Mouse (Mus musculus) spleen, postnatal 4 days (tissue): ENCODE measurements around the gene Susd6.

Source experiments
- DNase-seq, 2 experiments: peaks; one replicate each; pipeline ENCODE4 v3.0.0; 2022; ENCODE audit warnings: low spot score in 2 of 2

The Susd6 gene

GRCm38 (mm10) chr12:80837614-80838013, 47.3 kb downstream of the Susd6 start:
- no peak for DNase-seq

DNA sequence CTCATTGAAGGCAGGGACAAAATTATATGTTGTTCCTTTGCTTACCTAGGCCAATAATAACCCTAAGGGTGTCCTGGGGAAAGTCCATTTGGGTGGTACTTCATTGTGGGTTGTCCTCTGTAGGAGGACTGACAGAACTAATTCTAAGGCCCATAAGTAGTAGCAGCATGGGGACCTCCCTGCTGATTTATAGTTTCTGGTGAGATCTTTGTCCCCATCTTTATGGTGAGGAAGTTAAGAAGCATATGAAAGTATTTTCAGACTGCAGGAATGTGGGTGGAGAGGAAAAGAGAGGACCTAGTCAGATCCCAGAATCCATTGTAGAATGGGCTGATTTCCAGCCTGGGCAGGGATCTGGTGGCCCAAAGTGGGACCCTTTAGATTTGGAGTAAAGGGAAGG, 48.0 kb downstream of the Susd6 start:
- no peak for DNase-seq

DNA sequence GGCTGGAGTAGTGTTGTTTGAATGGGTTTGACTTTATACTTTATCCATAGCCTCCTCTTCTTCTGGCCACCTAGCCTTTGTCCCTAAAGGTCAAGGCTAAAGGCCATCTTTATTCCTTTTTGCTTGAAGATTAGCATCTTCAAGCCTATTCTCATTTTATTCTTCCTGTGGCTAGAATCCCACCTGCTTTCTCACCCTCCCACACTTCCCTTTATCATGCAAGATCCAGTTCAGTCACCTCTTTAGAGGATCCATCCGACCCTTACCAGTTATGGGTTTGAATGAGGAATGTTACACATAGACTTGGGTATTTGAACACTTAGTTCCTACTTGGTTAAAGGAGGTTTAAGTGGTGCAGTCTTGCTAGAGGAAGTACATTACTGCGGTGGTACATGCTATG, 48.5 kb downstream of the Susd6 start:
- DNase-seq: no peak

DNA sequence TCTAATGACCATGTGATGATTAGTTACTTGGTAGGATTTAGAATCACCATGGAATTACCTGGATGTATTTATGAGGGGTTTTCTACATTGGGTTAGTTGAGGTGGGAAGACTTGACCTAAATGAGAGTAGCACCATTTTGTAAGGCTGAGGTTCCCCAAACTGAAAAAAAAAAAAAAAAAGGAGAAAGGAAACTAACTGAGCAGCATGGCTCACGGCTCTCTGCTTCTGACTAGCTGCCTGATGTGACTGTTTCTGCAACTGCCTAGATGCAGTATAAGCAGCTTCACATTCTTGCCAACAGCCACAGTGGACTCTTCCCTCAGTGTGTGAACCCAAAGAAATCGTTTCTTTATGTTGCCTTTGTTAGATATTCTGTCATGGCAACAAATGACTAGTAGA, 49.3 kb downstream of the Susd6 start:
- DNase-seq: no peak

GRCm38 (mm10) chr12:80841618-80842017, 51.3 kb downstream of the Susd6 start:
- DNase-seq: no peak

GRCm38 (mm10) chr12:80842609-80843008, 52.3 kb downstream of the Susd6 start:
- DNase-seq: no peak

DNA sequence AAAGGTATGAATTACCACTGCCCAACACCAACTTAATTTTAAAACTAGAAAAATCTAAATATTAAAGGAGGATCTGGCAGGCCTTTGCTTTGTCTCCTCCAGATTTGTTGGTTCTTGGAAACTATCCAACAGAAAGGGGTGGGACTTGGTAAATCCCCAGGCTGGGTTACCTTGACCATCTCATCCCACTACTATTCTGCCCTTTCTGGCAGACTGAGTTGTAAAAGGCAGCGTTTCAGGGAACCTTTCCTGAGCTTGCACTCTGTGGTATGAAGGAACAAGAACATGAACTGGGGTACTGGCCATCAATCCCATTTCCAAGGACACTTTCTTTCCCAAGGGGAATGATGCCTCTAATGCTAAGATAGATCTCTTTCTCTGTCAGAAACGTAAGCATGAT, 52.9 kb downstream of the Susd6 start:
- DNase-seq: no peak

- DNase-seq: no peak
These were observed 53.5 kb downstream of the Susd6 start for GRCm38 (mm10) chr12:80843651-80844444.

GRCm38 (mm10) chr12:80845901-80846300, 55.6 kb downstream of the Susd6 start:
- DNase-seq: no peak

DNA sequence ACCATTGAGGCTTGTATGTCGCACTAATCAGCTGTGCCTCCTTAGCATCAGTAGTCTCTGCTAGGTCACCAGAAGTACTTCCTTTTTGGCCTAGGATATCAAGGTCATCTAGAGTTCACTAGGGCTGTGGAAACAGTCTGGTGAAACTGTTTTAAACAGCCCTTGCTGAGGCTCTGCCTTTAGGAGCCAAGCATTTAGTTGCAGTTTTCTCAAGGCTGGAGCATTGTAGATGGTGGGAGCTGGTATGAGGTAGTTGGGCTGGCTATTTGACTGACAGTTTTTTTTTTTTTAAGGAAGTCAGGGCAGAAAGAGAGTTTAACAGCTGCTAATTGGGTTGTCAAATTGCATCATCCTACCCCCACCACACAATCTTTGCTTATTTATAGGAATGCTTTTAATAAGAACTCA, 56.6 kb downstream of the Susd6 start:
- no peak for DNase-seq

DNA sequence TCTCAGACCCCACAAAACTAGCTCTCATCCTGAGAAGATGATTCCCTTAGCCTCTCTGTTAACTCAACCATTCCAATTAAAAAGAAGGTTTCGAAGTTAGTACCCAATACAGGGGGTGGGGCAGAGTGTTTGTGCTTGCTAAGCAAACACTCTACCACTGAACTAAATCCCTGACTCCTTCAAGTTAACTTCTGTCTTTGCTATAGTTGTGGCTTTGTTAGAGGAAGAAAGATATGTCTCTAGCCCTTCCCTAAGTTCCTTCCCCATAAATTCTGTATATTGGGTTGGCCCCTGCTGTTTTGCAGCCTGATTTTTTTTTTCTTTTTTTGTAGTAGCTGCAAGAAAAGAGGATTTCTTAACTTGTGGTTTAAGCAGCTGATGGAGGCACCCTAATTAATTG, 61.7 kb downstream of the Susd6 start:
- DNase-seq: no peak

DNA sequence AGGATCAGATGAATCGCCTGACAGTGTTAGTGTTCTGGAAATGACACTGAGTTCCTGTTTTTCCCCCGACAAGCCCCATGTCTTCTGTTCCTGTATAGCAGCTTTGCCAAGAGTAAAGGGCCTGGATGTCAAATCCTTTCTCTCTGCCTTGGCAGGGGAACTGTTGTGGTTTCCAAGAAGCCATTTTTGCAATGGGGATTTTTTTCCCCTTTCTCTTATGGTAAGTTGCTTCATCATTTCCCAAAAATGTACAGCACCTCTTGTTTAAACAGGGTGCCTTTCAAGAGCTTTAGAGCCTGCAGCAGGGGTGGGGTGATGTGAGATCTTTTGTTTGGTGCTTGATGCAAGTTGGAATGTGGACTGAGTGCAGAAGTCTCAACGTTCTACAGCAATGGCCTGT, 63.4 kb downstream of the Susd6 start:
- DNase-seq: no peak

GRCm38 (mm10) chr12:80854671-80855070, 64.4 kb downstream of the Susd6 start:
- DNase-seq: no peak

GRCm38 (mm10) chr12:80855100-80855499, 64.8 kb downstream of the Susd6 start:
- no peak for DNase-seq

DNA sequence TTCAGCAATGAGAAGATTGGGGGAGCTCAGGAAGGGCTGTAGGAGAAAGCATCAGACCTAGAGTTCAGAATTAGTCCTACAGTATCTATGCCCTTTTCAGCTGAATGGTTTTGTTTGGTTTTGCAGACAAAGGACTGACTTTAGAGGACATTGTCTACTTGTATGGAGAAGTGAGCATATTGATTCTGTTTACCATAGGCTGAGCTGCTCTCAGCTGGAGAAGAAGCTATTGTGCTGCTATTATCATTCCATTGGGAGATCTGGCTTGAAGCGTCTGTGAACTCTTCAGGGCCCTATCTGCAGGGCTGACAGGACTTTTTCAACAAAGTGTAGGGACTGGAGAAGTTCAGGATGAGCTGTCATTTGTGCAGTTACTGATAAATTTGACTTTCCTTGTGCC, 65.3 kb downstream of the Susd6 start:
- no peak for DNase-seq

DNA sequence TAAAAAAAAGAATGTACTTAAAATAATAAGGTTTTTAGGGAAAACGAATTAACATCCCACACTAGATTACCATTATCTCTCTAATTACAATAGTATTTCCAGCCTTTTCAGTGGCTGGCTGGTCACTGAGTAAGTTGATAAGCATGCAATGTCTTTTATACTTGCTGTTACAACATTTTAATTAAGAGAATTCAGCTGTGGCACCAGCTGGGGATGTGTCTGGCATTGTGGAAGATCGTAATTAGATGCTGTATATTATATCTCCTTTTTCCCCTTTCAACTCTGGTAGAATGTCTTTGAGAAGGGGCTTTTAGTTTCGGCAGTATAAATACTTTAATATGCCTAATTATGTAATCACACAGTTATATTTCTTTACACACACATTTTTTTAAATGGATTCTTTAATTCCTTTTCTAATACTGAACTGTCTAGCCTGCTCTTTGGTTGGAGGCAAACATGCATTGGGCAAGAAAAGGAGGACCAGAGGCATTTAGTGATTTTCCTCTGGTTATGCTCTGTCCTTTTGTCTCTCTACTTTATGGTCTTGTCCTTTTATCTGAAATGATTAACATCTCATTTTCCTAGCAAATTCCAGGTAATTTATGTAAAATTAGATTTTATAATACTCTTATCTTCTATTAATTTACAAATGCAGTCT, 67.5 kb downstream of the Susd6 start:
- no peak for DNase-seq

GRCm38 (mm10) chr12:80858307-80858706, 68.0 kb downstream of the Susd6 start:
- no peak for DNase-seq

DNA sequence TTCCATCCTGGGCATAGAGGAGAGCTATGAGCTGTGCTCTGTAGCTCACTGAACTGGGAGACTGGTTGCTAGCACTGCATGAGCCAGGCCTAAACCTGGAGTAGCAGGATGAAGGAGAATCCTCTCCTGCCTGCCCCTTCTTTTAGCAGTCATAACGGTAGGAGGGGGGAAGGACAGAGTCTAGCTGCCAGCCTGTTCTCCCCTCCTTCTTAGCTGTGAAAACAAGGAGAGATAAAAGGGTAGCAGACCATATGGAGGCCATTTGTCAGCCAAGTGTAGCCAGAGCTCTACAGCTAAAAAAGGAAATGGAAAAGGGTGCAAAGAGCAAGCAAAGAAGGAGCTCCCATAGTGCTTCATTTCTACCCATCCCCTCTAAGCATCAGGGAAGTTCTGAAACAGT, 71.6 kb downstream of the Susd6 start:
- no peak for DNase-seq

- DNase-seq: no peak
These were observed 73.1 kb downstream of the Susd6 start for GRCm38 (mm10) chr12:80863370-80863769.

DNA sequence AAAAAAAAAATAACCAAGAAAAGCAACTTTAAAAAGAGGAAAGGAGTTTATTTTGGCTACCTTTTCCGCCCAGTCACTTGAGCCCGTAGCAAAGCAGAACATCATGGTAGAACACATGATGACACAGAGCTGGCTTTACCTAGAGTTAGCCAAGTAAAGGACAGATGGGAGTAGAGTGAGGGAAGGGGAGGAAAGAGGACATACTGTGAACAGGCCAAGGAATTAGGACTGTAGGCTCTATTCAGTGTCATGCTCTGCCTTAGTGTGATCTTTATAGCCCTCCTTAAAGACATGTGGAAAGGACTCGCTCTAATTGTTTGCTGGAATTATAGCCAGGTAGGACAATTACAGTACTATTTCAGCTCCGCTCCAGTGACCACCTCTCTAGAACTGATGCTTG, 74.9 kb downstream of the Susd6 start:
- no peak for DNase-seq

DNA sequence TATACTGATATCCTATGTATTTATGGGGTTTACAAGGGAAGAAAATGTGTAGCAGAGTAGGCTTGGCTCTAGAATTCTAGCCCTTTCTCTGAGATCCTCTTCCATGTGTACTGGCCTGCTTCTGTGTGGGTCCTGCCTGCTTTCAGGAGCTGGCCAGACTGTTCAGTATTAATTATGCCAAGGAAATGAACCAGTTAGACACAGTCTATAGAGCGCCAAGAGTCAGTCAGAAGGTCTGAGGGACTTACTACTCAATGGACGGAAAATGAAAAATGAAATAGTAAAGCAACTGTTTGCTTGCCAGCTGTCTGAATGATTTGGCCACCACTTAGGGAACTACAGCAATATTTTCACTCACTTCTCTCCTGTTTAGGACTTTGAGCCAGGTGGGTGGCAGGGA, 75.7 kb downstream of the Susd6 start:
- no peak for DNase-seq

GRCm38 (mm10) chr12:80867083-80867482, 76.8 kb downstream of the Susd6 start:
- DNase-seq: no peak

DNA sequence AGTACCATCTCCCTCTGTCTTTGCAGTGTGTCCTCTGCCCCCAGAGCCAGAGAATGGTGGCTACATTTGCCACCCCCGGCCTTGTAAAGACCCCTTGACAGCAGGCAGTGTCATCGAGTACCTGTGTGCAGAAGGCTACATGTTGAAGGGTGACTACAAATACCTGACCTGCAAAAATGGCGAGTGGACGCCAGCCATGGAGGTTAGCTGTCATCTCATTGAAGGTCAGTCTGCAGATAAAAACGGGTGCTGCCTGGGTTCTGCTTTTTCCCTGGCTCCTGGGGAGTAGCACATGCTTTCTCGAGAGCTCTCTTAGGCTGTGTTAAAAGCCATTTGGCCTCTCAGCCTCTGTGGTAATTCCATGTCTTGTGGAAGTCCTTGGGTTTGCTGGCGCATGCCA, 78.1 kb downstream of the Susd6 start:
- DNase-seq: no peak
